Mouse (Mus musculus) hindbrain, embryonic 15.5 days (tissue): ENCODE measurements at regions not wholly inside any gene's neighbourhood (a gene's known extent, or its start where the extent isn't known, plus 50 kb on each side); places are given as distances from the start of the nearest gene placed in this dataset.
"Not testable (repeated sequence)": the region's sequence is repeated elsewhere in the genome, so short reads cannot be mapped to it uniquely, and the experiment has no call there.

Source experiments
- ATAC-seq: fragments of 200-750 bp; cut with Nextera tagmentation; 2 replicates; pipeline ENCODE4 v1.8.0; 2017; ENCODE audit warnings: low read depth, moderate number of reproducible peaks, moderate TSS enrichment; ENCODE audit not compliant: low FRiP score
- H3K27ac ChIP-seq: fragments of 300-500 bp; sonication (generic); replicated peaks from 2 replicates; pipeline ENCODE4 v1.5.1; 2015; ENCODE audit warnings: mild to moderate bottlenecking, inconsistent platforms
- H3K27me3 ChIP-seq: fragments of 300-500 bp; sonication (generic); 2 replicates; pipeline ENCODE4 v1.6.1; 2015; ENCODE audit warnings: control low read depth, inconsistent platforms
- H3K36me3 ChIP-seq: fragments of 300-500 bp; sonication (generic); 2 replicates; pipeline ENCODE4 v1.6.1; 2015; ENCODE audit warnings: control low read depth, inconsistent platforms
- H3K4me1 ChIP-seq: fragments of 300-500 bp; sonication (generic); replicated peaks from 2 replicates; pipeline ENCODE4 v1.6.1; 2015; ENCODE audit warnings: control low read depth, inconsistent platforms
- H3K4me2 ChIP-seq: fragments of 300-500 bp; sonication (generic); 2 replicates; pipeline ENCODE4 v1.6.1; 2015; ENCODE audit warnings: moderate library complexity, mild to moderate bottlenecking, inconsistent platforms
- H3K4me3 ChIP-seq: fragments of 300-500 bp; sonication (generic); 2 replicates; pipeline ENCODE4 v1.5.1; 2015; ENCODE audit warnings: mild to moderate bottlenecking, inconsistent platforms
- H3K9ac ChIP-seq: fragments of 300-500 bp; sonication (generic); 2 replicates; pipeline ENCODE4 v1.6.1; 2015; ENCODE audit warnings: inconsistent platforms
- H3K9me3 ChIP-seq: fragments of 300-500 bp; sonication (generic); 2 replicates; pipeline ENCODE4 v1.6.1; 2016; ENCODE audit warnings: control low read depth, inconsistent platforms
- WGBS: fragments of 180-500 bp; shearing (Covaris S2); methylation state at CpG from one replicate; pipeline ENCODE4 v1.1.7; 2015; 5-methylcytosine and 5-hydroxymethylcytosine counted together

DNA sequence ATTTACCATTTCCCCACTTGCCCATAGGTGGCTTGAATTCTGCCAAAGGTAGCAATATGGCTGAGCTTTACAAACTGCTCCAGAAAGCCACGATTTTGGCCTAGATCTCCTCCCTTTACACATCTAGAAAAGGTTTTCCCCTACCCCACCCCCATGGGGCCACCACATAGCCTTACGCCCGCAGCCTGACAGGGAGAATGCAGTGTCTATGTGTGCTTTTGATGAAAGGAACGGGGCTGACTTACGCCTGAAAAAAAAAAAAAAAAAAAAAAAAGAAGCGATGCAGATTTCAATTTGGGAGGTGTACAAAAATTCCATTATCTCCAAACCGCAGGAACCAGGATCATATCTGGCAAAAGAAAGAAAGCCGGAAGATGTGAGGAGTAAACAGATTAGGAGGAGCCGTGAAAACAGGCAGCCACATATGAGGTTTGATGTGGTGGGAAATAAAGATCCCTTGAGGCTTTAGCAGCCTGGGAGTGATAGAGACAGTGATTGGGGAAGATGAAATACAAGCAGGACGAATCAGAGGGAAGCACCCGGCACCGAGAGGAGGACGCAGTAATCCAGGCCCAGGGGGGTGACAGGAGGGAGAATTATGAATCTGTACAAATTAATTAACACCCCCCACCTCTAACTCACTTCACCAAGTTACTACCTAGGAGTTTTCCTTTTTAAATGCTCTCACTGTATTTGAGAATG is 121.4 kb upstream of the Vldlr start:
- H3K27me3 ChIP-seq = no peaks in the 10 kb centered on the region
- 57% methylated on average over 13 of the region's 13 CpGs for WGBS
- H3K4me1 ChIP-seq = no peaks in the 10 kb centered on the region
- H3K36me3 ChIP-seq = no peaks in the 10 kb centered on the region
- 0 out of 2 replicates have a peak, but pooled peaks have one; percentile 3 for ATAC-seq
- H3K9me3 ChIP-seq = no peaks in the 10 kb centered on the region
- no peak overlapping the region for H3K4me3 ChIP-seq
- H3K27ac ChIP-seq = no peak overlapping the region
- H3K9ac ChIP-seq = no peak overlapping the region
- peak overlapping the region; percentile 10; the same call in 1 of the 2 replicates for H3K4me2 ChIP-seq

DNA sequence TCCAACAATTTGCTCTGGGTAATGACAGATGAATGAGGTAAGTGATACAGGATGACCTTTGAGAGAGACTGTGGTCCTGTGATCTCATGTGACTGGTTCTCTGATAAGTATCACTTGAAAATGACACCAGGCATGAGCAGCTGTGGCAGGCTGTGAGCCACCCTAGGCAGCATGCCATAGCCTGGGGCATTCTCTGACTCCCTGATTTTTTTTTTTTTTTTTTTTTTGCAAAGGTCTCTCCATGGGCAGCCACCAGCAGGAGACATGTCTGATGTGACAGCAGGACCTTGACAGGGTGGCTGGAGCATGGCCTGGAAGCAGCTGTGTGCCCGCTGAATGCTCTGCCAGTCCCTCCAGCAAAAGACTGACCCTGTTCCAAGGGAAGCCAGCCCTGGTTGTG is 116.4 kb upstream of the Vldlr start:
- 60% methylated on average over 1 of the region's 1 CpGs for WGBS
- H3K9ac ChIP-seq = no peak overlapping the region
- no peaks in the 10 kb centered on the region for H3K9me3 ChIP-seq
- ATAC-seq = peak; percentile 23; the same call in 1 of the 2 replicates
- no peaks in the 10 kb centered on the region for H3K4me1 ChIP-seq
- H3K4me2 ChIP-seq = no peak overlapping the region
- no peak overlapping the region for H3K4me3 ChIP-seq
- no peaks in the 10 kb centered on the region for H3K36me3 ChIP-seq
- H3K27me3 ChIP-seq = no peaks in the 10 kb centered on the region
- H3K27ac ChIP-seq = no peak overlapping the region

DNA sequence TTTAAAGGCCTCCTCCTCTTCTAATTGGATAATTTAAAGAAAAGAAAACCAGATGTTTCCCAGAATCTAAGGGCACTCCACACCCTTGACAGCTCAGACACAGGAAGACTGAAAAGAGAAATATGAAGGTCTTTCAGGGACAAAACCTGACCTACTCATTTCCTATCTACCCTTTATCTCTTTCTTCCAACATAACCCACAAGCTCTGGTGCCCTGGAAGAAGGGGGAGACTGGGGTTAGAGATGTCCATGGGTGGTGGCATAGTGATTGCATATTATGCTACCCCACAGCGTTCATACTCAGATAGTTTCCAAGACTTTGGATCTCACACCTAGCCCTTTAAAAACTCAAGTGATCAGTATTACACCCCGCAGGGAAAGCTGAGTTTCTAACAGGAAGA is 105.8 kb upstream of the Vldlr start:
- Histone ChIP-seq H3K27me3 (no peaks in the 10 kb centered on the region), H3K4me1 (no peaks in the 10 kb centered on the region), H3K9ac (no peak overlapping the region), H3K4me2 (no peak overlapping the region), H3K9me3 (no peaks in the 10 kb centered on the region), H3K27ac (no peak overlapping the region), H3K36me3 (no peaks in the 10 kb centered on the region), H3K4me3 (no peak overlapping the region)
- ATAC-seq = no peak
- 94% methylated on average over 2 of the region's 2 CpGs for WGBS

DNA sequence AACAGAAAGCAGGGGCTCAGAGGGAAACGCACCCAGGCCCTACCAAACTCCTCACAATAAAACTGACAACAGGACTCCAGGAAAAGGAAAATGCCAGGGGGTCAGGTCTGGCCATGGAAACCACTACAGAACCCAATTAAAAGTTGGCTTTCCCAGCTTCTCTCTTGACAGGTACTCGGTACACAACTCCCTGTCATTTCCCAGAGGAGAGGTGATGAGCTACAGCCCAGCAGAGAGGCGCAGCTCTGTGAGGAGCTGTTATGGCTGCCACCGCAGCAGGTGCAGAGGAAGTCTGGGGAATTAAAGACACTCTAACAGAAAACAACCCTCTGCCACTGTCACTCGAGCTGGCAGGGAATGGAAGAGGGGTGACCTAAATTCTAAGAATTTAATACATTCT is 95.4 kb upstream of the Vldlr start:
- Histone ChIP-seq H3K4me3 (no peak overlapping the region), H3K9ac (no peak overlapping the region), H3K36me3 (no peaks in the 10 kb centered on the region), H3K4me2 (no peak overlapping the region), H3K27me3 (no peaks in the 10 kb centered on the region), H3K4me1 (peaks cover 17% of the 10 kb centered on the region), H3K9me3 (no peaks in the 10 kb centered on the region), H3K27ac (no peak overlapping the region)
- no peak for ATAC-seq
- WGBS = 47% methylated on average over 5 of the region's 5 CpGs

DNA sequence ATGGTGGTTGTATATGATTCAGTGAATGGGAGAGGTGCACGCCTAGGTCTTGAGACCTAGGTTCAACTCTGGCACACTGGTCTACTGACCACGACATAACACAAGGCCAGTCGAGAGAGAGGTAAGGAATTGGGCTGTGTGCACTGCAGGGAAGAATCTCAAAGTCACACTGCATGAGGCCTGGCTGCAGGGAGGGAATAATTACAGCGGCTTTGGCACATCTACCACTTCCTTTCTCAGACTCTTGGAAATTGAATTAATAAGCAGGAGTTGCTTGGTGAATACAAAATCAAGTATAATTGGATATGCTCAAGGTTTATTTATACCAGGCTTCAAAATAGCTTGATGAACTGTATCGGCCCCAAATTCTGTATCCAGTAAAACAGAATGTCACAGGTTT is 93.9 kb upstream of the Vldlr start:
- Histone ChIP-seq H3K4me1 (peaks cover 17% of the 10 kb centered on the region), H3K9ac (no peak overlapping the region), H3K4me3 (no peak overlapping the region), H3K27me3 (no peaks in the 10 kb centered on the region), H3K4me2 (no peak overlapping the region), H3K36me3 (no peaks in the 10 kb centered on the region), H3K27ac (no peak overlapping the region), H3K9me3 (no peaks in the 10 kb centered on the region)
- WGBS = 55% methylated on average over 5 of the region's 5 CpGs
- no peak for ATAC-seq

DNA sequence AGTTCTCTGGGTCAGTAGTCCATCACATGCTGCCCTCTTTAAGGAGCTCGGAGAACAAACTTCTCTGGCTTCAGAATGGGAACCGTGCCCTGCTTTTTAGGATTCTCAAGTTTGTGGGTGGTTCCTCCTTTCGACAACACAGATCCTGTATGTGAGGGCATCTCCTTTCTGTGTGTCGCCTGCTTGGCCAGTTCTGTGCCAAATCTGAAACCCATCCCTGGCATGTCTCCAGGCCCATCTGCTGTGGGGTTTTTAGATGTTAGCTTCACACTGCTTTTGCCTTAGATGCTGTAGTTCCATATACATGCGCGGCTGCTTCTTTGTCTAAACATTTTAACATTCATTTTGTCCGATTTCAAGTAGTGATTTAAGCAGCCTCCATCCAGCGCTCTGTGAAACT is 93.0 kb upstream of the Vldlr start:
- no peaks in the 10 kb centered on the region for H3K36me3 ChIP-seq
- H3K9me3 ChIP-seq = no peaks in the 10 kb centered on the region
- no peaks in the 10 kb centered on the region for H3K27me3 ChIP-seq
- ATAC-seq = peak; percentile 50; the same call in 1 of the 2 replicates
- H3K4me2 ChIP-seq = peak overlapping the region; percentile 7; the same call in 1 of the 2 replicates
- H3K9ac ChIP-seq = no peak overlapping the region
- peaks cover 17% of the 10 kb centered on the region for H3K4me1 ChIP-seq
- H3K4me3 ChIP-seq = no peak overlapping the region
- WGBS = 57% methylated on average over 8 of the region's 8 CpGs
- H3K27ac ChIP-seq = no peak overlapping the region

DNA sequence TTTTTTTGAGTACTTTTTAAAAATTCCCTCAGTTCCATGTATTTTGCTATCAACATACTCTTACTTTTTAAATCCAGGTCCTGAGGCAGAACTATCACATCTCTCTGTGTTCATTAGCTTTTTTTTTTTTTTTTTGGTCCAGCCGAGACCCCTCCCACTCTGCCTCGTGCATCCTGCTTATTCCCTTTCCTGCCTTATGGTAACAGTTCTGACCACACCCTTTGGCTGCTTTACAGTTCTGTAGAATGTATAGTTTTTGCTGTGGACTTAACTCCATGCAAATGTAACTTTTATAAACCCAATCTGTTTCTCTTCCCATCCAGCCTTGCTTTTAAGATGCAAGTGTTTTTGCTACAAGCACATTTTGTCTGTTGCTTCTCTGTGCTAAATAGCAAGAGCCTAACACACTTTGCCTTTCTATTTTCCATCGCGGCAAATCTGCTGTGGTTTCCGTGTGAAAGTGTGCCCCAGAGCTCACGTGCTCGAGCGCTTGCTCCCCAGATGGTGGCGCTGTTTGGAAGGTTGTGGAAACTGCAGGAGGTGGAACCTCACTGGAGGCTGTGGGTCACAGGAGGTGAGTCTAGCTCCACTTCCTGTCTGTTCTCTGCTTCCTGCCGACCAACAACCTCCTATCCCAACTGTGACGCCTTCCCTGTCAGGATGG is 92.3 kb upstream of the Vldlr start:
- Histone ChIP-seq H3K27me3 (no peaks in the 10 kb centered on the region), H3K4me3 (no peak overlapping the region), H3K4me2 (peak overlapping the region; percentile 7; the same call in 1 of the 2 replicates), H3K9ac (no peak overlapping the region), H3K36me3 (no peaks in the 10 kb centered on the region), H3K27ac (no peak overlapping the region), H3K4me1 (peaks cover 17% of the 10 kb centered on the region), H3K9me3 (no peaks in the 10 kb centered on the region)
- 67% methylated on average over 11 of the region's 11 CpGs for WGBS
- no peak for ATAC-seq

DNA sequence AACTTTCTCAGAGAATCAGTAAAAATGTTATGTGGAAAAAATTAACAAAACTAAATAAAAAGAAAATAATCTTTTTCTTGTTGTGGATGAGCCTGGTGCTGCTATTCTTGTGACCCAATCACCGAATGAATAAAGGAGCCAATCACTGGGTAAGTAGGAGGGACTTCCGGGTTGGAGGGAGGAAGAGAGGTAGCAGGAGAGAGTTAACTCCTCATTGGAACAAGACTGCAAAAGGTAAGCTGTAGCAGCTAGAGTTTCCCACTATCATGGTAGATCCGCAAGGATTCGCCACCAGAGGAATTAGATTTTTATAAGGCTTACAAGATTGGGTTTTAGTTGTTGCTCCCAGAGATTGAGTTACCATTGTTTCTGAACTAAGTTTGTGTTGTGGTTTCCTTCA is 87.8 kb upstream of the Vldlr start:
- ATAC-seq, H3K9me3 ChIP-seq, H3K9ac ChIP-seq, H3K4me2 ChIP-seq, H3K27ac ChIP-seq, H3K4me1 ChIP-seq, H3K36me3 ChIP-seq, H3K27me3 ChIP-seq, H3K4me3 ChIP-seq: not testable (repeated sequence)
- WGBS = 97% methylated on average over 4 of the region's 4 CpGs

DNA sequence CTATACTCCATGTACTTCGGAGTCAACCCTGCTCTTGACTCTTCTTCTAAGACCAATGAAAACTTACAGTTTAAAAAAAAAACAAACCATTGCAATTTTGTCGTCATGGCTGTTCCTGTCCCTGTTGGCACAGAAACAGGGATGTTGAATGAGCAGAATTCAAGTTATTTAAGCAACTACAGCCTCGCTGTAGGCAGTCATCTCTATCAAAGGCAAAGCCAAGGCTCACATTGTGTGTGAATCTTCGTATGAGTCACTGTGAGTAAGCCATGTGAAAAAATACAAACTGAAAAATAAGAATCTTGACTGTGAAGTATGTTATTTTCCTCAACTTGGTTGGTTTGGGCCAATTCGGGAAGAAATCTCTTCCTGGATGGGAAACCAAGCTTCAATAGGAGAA is 81.9 kb upstream of the Vldlr start:
- H3K4me3 ChIP-seq = no peak overlapping the region
- H3K27ac ChIP-seq = no peak overlapping the region
- no peak for ATAC-seq
- no peak overlapping the region for H3K4me2 ChIP-seq
- 89% methylated on average over 5 of the region's 5 CpGs for WGBS
- H3K36me3 ChIP-seq = no peaks in the 10 kb centered on the region
- H3K9ac ChIP-seq = no peak overlapping the region
- no peaks in the 10 kb centered on the region for H3K4me1 ChIP-seq
- H3K27me3 ChIP-seq = no peaks in the 10 kb centered on the region
- H3K9me3 ChIP-seq = no peaks in the 10 kb centered on the region

DNA sequence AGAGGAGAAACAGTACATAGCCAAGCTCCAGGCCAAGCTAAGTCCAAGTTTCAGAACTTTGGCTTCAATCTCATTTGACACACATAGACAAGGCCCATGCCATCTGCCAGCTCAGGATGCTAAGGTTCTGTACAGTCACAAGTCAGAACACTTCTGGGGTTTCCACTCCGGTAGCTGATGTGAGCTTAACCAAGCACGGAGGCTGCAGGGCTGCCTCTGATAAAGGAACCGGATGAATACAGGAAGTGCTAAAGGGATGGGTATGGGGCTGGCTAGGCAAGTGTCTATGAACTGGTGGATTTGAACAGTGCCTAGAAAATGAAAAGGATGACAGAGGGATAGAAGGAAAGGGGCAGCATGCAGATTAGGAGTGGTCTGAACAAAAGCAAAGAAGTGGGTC is 75.4 kb upstream of the Vldlr start:
- Histone ChIP-seq H3K36me3 (no peaks in the 10 kb centered on the region), H3K9me3 (no peaks in the 10 kb centered on the region), H3K27me3 (no peaks in the 10 kb centered on the region), H3K27ac (no peak overlapping the region), H3K4me3 (no peak overlapping the region), H3K9ac (no peak overlapping the region), H3K4me1 (0 out of 2 replicates have a peak, but pooled peaks cover 3% of the 10 kb centered on the region), H3K4me2 (no peak overlapping the region)
- ATAC-seq = no peak
- 88% methylated on average over 3 of the region's 3 CpGs for WGBS

DNA sequence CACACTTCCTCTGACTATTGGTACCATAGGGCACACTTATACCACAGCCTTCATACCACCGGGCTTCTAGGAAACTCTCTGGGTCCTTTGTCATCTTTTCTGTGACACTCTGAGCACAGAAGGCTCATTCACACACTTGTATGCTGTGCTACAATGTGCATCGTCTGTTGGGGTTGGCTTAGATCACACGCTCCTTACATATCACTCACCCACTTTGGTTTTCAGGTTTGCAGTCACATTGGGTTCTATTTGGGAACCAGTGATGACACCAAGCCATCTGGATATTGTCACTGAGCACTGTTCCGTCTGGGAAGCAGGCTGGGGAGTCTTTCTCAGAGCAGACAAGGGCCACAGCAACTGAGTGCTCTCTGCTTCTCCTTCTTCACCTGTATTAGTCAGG is 74.1 kb upstream of the Vldlr start:
- Histone ChIP-seq H3K4me1 (0 out of 2 replicates have a peak, but pooled peaks cover 3% of the 10 kb centered on the region), H3K36me3 (no peaks in the 10 kb centered on the region), H3K4me2 (no peak overlapping the region), H3K27me3 (no peaks in the 10 kb centered on the region), H3K4me3 (no peak overlapping the region), H3K9ac (no peak overlapping the region), H3K9me3 (no peaks in the 10 kb centered on the region), H3K27ac (no peak overlapping the region)
- 91% methylated on average over 4 of the region's 4 CpGs for WGBS
- no peak for ATAC-seq

DNA sequence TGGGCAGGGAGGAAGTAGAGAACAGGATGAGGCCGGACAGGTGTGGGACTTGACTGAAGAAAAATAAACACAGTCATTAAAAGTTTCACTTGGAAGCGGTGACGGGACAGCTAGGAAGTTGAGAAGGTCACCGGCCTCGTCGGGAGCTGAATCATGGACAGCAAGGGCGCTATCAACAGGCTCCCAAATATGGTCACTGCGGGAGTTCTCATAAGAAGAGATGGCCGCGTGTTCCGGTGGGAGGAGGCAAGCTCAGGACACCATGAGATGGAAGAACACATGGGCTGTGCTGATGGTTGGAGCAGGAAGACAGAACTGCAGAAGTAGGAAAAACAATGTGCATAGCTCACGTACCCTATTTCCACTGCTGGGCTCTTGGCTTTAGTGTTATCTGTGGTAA is 68.9 kb upstream of the Vldlr start:
- Histone ChIP-seq H3K27ac (no peak overlapping the region), H3K36me3 (no peaks in the 10 kb centered on the region), H3K4me1 (0 out of 2 replicates have a peak, but pooled peaks cover 3% of the 10 kb centered on the region), H3K4me3 (no peak overlapping the region), H3K27me3 (no peaks in the 10 kb centered on the region), H3K9ac (no peak overlapping the region), H3K9me3 (no peaks in the 10 kb centered on the region), H3K4me2 (no peak overlapping the region)
- ATAC-seq = no peak
- 92% methylated on average over 12 of the region's 12 CpGs for WGBS
